Mouse (Mus musculus) hematopoietic stem cell, adult 5-6 weeks (primary cell): ENCODE results near the gene Plekhh2. TPM values are rescaled to one million over a fixed set of nuclear protein-coding genes. Genes with fewer than 3 reads are reported as not detected.
A peak's percentile ranks its signal among the peaks of the same experiment; 100 is the strongest.

Source experiments
- ATAC-seq, 2 experiments: fragments of 125-278 bp in 1 of 2; replicated peaks in 1 of 2; 2 replicates each; pipeline ENCODE4 v1.8.0; 2016 to 2017; ENCODE audit warnings: inconsistent platforms in 2 of 2, mild to moderate bottlenecking in 2 of 2, moderate number of reproducible peaks in 2 of 2, low read depth in 1 of 2, moderate TSS enrichment in 1 of 2; ENCODE audit not compliant: low FRiP score in 2 of 2, poor library complexity in 2 of 2, severe bottlenecking in 2 of 2, insufficient read depth in 1 of 2, low TSS enrichment in 1 of 2
- total RNA-seq: library from RNA; stranded (forward); fragments of 172-1452, 232-1000 nt; gene quantifications from 2 replicates; pipeline ENCODE4 v1.2.3, GENCODE M21; 2017

The Plekhh2 gene
- total RNA-seq, 1 experiment from 2014 or later: not detected

DNA sequence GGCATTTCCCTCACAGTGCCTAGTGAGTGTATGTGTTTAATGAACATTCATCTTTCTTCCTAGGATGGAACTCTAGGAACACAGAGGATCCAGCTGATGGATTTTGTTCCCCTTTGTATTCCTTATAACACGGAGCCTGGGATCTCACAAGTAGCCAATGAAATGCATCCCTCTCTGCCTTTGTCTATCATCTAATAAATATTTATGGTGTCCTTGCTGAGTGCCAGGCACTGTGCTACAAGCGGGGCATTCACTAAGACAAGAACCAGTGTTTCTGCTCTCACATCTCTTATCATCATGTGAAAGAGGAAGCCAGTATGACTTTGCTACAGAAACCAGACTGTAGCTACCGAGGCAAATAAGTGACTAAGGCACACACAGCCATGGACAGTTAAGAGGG is 3.0 kb upstream of the Plekhh2 start:
- no peak for ATAC-seq

DNA sequence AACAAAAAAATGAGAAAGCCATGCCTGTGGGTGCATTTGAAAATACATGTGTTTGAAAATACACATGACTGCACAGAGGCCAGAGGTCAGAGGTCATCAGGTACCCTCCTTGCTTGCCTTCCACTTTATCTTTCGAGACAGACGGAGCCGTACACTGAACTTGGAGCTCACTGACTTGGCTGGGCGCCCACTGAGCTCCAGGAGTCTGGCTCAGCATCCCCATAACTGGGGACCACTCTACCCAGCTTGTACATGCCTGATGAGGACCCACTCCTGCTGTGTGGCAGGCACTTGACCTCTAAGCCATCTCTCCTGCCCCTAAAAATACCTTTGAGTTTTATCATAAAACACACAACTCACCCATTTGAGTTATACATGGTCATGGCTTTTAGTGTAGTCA is 2.5 kb upstream of the Plekhh2 start:
- no peak for ATAC-seq

DNA sequence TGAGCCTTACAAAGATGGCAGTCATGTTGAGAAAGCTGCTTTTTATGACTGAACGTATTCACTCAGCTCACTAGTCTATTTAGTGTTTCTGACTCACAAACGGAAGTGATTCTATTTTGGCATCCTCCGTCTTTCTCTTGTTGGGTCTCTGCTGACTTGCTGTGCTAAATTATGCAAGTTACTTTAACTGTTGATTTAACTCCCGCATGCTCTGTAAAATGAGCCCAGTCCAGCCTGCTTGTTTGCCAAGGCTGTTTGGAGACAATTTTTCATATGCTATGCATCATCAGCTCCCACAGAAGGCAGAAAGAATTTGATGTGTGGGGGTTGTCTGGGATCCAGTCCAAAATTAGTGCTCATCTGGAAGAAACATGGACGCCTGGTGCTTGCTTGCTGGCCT is 1.3 kb upstream of the Plekhh2 start:
- ATAC-seq: no peak

GRCm38 (mm10) chr17:84510961-84511639 is 595 bp upstream of the Plekhh2 start:
- ATAC-seq: no peak

- peak; percentile 14 to 24; a peak in 2 of 4 replicates for ATAC-seq
Observed at GRCm38 (mm10) chr17:84512516-84513085, 906 bp downstream of the Plekhh2 start.

GRCm38 (mm10) chr17:84515901-84516300 is 4.2 kb downstream of the Plekhh2 start:
- ATAC-seq: no peak

DNA sequence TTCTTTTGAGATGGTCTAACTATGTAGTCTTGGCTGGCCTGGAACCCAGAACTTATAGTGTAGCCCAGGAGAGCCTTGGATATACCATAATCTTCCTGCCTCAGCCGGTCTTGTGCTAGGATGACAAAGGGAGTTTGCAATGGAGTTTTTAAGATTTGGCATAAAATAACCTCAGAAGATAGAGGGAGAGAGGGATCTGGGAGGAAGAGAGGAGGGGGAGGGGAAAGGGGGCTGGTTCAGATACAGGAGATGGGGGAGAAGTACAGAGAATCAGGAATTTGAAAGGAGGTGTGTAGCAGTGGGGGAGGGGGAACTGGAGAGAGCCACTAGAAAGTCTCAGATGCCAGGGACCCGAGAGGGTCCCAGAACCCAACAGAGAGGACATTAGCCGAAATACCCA is 7.7 kb downstream of the Plekhh2 start:
- ATAC-seq: no peak

- no peak for ATAC-seq
Observed at GRCm38 (mm10) chr17:84520057-84520456, 8.4 kb downstream of the Plekhh2 start.

- ATAC-seq: no peak
Observed at GRCm38 (mm10) chr17:84529356-84529755, 17.7 kb downstream of the Plekhh2 start.

GRCm38 (mm10) chr17:84530202-84530796 is 18.6 kb downstream of the Plekhh2 start:
- ATAC-seq: no peak

- ATAC-seq: no peak
Observed at GRCm38 (mm10) chr17:84532909-84533499, 21.3 kb downstream of the Plekhh2 start.

- ATAC-seq: no peak
Observed at GRCm38 (mm10) chr17:84533841-84534240, 22.1 kb downstream of the Plekhh2 start.

DNA sequence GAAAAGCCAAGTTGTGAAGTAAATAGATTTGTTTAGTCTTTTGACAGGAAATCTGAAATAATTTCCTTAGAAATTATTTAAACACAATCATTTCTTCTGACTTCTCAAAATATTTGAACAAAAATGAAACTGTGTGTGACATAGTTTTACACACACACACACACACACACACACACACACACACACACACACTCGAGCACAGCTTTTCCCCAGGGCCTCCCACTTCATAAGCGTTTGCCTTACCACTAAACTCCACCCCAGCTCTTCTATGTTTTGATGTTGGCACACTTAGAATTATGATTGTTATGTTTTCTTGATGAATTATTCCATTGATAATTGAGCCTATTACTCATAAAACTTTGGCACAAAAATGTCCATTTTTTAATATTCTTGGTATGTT is 22.9 kb downstream of the Plekhh2 start:
- ATAC-seq: no peak

- no peak for ATAC-seq
Observed at GRCm38 (mm10) chr17:84535226-84535625, 23.5 kb downstream of the Plekhh2 start.

DNA sequence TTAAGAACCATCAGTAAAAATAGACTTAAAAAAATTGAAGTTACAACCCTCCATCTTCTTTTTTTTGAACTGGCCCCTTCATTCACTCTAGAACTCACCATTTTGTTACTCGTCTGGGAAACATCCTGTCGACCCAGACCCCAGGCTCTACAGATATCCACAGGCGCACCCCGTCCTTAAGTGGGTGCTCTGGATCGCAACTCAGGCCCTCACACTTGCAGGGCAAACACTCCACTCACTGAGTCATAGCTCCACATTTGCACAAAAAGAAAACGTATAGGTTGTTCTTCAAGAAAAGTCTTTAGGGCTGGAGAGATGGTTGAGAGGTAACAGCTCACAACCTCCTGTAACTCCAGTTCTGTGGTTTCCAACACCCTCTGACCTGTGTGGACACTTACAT is 25.6 kb downstream of the Plekhh2 start:
- no peak for ATAC-seq

- no peak for ATAC-seq
Observed at GRCm38 (mm10) chr17:84537966-84538365, 26.3 kb downstream of the Plekhh2 start.

GRCm38 (mm10) chr17:84540603-84541002 is 28.9 kb downstream of the Plekhh2 start:
- ATAC-seq: peak; percentile 39 to 56; a peak in 2 of 4 replicates
